Mouse (Mus musculus) right cerebral cortex, postnatal 10 days (tissue): ENCODE measurements at regions not wholly inside any gene's neighbourhood (a gene's known extent, or its start where the extent isn't known, plus 50 kb on each side); places are given as distances from the start of the nearest gene placed in this dataset.
A peak's percentile ranks its signal among the peaks of the same experiment; 100 is the strongest.

Experiments
- DNase-seq, 2 experiments: peaks; one replicate each; pipeline ENCODE4 v3.0.0; 2021; ENCODE audit warnings: low spot score in 2 of 2

GRCm38 (mm10) chr3:119976363-119976762, 192.1 kb upstream of the Ptbp2 start:
- DNase-seq = no peak

GRCm38 (mm10) chr3:119958799-119959467, 174.7 kb upstream of the Ptbp2 start:
- DNase-seq = no peak

GRCm38 (mm10) chr3:119957529-119957928, 173.3 kb upstream of the Ptbp2 start:
- peak in 1 of 2 experiments; percentile 30 for DNase-seq

GRCm38 (mm10) chr3:119955745-119956615, 171.7 kb upstream of the Ptbp2 start:
- peak; percentile 27 to 39 for DNase-seq

GRCm38 (mm10) chr3:119950721-119951120, 166.5 kb upstream of the Ptbp2 start:
- DNase-seq = no peak

- no peak for DNase-seq
Measured at GRCm38 (mm10) chr3:119950070-119950469, 165.8 kb upstream of the Ptbp2 start.

- peak; percentile 38 to 42 for DNase-seq
Measured at GRCm38 (mm10) chr3:119949620-119950019, 165.4 kb upstream of the Ptbp2 start.

- peak; percentile 56 to 58 for DNase-seq
Measured at GRCm38 (mm10) chr3:119949041-119949470, 164.8 kb upstream of the Ptbp2 start.

GRCm38 (mm10) chr3:119947126-119947525, 162.9 kb upstream of the Ptbp2 start:
- no peak for DNase-seq

GRCm38 (mm10) chr3:119944115-119944514, 159.8 kb upstream of the Ptbp2 start:
- no peak for DNase-seq

- no peak for DNase-seq
Measured at GRCm38 (mm10) chr3:119939091-119939490, 154.8 kb upstream of the Ptbp2 start.

- DNase-seq = no peak
Measured at GRCm38 (mm10) chr3:119938425-119938824, 154.2 kb upstream of the Ptbp2 start.

GRCm38 (mm10) chr3:119936526-119936925, 152.3 kb upstream of the Ptbp2 start:
- DNase-seq = no peak

- peak; percentile 35 to 43 for DNase-seq
Measured at GRCm38 (mm10) chr3:119933049-119933511, 148.8 kb upstream of the Ptbp2 start.

- no peak for DNase-seq
Measured at GRCm38 (mm10) chr3:119928281-119928680, 144.0 kb upstream of the Ptbp2 start.

- no peak for DNase-seq
Measured at GRCm38 (mm10) chr3:119919501-119920141, 135.4 kb upstream of the Ptbp2 start.

GRCm38 (mm10) chr3:119915984-119916865, 132.0 kb upstream of the Ptbp2 start:
- no peak for DNase-seq

GRCm38 (mm10) chr3:119911532-119911931, 127.3 kb upstream of the Ptbp2 start:
- no peak for DNase-seq

- no peak for DNase-seq
Measured at GRCm38 (mm10) chr3:119904244-119904643, 120.0 kb upstream of the Ptbp2 start.

- no peak for DNase-seq
Measured at GRCm38 (mm10) chr3:119895141-119895540, 110.9 kb upstream of the Ptbp2 start.

GRCm38 (mm10) chr3:119894035-119894434, 109.8 kb upstream of the Ptbp2 start:
- DNase-seq = peak in 1 of 2 experiments; percentile 22
